Mouse (Mus musculus): ENCODE data around the gene Sf3a2.

DNA sequence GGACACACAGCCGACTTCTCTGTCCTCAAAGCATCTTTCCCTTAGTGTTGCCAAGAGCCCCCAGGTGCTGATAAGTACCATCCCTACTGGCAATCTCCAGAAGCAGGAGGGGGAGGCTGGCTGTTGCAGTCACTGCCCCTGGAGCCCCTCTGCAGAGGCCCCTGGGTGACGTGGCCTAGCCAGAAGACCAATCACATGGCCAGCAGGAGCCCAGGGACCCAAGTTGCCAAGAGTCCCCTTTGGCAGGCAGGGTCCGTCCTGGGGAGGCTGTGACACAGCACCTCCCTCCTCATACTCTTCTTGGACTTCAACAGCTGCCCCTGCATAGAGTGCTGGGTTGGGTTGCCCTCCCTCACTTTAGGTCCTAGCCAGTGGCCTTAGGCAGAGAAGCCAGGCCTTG is 5.0 kb downstream of the Sf3a2 start:
- TF ChIP-seq POLR2A (IDR thresholded peaks at IDR 0.05; ENCODE audit: control insufficient read depth, extremely low read depth, insufficient read depth, low read length, poor library complexity) (no peak), CTCF (IDR thresholded peaks at IDR 0.05; ENCODE audit: borderline replicate concordance, control insufficient read depth, extremely low read depth, insufficient read depth, low read length, poor library complexity) (no peak)

All from thymus, adult 2 months (tissue).